Mouse (Mus musculus): ENCODE results near the gene Mob3b. TPM values are rescaled to one million over a fixed set of nuclear protein-coding genes. Genes with fewer than 3 reads are reported as not detected.

Mob3b gene
- polyA plus RNA-seq, 1 experiment from 2014 or later, result 9.3 TPM

DNA sequence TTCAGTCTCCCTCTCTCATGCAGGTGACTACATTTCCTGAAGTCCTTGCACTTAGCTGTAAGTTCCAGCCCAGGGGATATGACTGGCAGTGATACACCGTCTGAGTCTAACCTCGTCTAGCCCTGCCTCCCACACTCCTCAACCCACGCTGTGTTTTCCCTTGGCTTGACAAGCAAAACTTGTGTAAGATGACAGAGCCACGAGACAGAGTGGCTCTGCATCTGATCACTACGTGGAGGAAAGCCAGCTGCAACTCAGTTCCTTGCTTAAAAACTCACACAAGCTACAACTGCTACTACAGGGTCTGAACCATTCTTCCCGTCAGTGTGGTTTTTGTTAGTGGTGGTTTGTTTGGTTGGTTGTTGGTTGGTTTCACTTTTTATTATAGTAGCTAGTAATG lies 17.0 kb downstream of the Mob3b start:
- H3K27ac ChIP-seq (ENCODE audit: low read depth, low read length), result no peak overlapping the region
- H3K4me3 ChIP-seq (ENCODE audit: low read depth, low read length), result no peak overlapping the region
- WGBS, result 85% methylated on average over 6 of the region's 6 CpGs
- no peaks in the 10 kb centered on the region for H3K27me3 ChIP-seq (ENCODE audit: control insufficient read depth, insufficient read depth, low read length)
- H3K9me3 ChIP-seq (ENCODE audit: control insufficient read depth, low read length), result no peaks in the 10 kb centered on the region
- no peak overlapping the region for H3K4me2 ChIP-seq (ENCODE audit: low read depth)
- H3K9ac ChIP-seq (ENCODE audit: low read length), result no peak overlapping the region
- DNase-seq (ENCODE audit: low spot score), result no peak
- ATAC-seq (ENCODE audit: insufficient read depth, low FRiP score, low TSS enrichment), result no peak
- no peaks in the 10 kb centered on the region for H3K4me1 ChIP-seq (ENCODE audit: control insufficient read depth, insufficient read depth, low read length)
- no peaks in the 10 kb centered on the region for H3K36me3 ChIP-seq (ENCODE audit: control insufficient read depth, insufficient read depth, low read length)

DNA sequence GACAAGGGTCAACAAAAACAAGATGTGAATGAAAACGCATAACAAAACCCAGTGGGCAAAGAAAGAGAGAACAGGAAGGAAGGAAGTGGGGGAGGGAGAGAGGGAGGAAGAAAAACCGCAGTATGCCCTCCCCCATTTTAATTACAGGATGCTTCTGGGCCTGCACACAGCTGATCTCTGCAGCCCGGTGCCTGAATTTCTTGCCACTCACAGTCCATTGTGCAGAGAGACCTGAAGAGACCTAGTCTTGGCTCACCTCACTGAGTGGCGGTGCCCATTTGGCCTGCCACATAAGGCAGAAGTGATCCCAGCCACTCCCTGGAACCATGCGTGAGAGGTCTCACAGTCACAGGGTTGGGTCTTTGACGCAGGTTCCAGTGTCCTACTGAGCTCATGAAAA lies 19.2 kb downstream of the Mob3b start:
- WGBS, result 46% methylated on average over 6 of the region's 6 CpGs
- no peaks in the 10 kb centered on the region for H3K27me3 ChIP-seq (ENCODE audit: control insufficient read depth, insufficient read depth, low read length)
- no peak for DNase-seq (ENCODE audit: low spot score)

DNA sequence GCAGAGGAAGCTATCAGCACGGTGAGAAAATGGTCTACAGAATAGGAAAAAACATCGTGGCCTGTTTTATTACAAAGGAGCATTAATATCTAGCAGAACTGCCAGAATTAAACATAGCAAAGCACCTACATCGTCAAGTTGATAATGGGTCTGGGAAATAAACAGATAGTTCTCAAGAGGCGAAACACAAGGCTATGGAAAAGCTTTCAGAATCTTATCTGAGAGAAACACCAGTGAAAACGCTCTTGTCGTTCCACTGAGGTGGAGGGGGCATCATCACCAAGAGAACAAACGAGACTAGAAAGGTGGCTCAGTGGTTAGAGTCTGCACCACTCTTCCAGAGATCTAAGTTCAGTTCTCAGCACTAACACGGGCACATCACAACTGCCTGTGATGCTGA lies 20.3 kb downstream of the Mob3b start:
- ATAC-seq (ENCODE audit: insufficient read depth, low FRiP score, low TSS enrichment), result no peak
- WGBS, result 92% methylated on average over 8 of the region's 8 CpGs

More for the DNA sequence above, 19.2 kb downstream of the Mob3b start:
- no peak overlapping the region for H3K4me3 ChIP-seq (ENCODE audit: low read depth, low read length)
- no peak for ATAC-seq (ENCODE audit: insufficient read depth, low FRiP score, low TSS enrichment)
- no peak overlapping the region for H3K9ac ChIP-seq (ENCODE audit: low read length)
- H3K27ac ChIP-seq (ENCODE audit: low read depth, low read length), result no peak overlapping the region
- H3K4me2 ChIP-seq (ENCODE audit: low read depth), result no peak overlapping the region
- H3K36me3 ChIP-seq (ENCODE audit: control insufficient read depth, insufficient read depth, low read length), result no peaks in the 10 kb centered on the region
- no peaks in the 10 kb centered on the region for H3K9me3 ChIP-seq (ENCODE audit: control insufficient read depth, low read length)
- H3K4me1 ChIP-seq (ENCODE audit: control insufficient read depth, insufficient read depth, low read length), result no peaks in the 10 kb centered on the region

DNA sequence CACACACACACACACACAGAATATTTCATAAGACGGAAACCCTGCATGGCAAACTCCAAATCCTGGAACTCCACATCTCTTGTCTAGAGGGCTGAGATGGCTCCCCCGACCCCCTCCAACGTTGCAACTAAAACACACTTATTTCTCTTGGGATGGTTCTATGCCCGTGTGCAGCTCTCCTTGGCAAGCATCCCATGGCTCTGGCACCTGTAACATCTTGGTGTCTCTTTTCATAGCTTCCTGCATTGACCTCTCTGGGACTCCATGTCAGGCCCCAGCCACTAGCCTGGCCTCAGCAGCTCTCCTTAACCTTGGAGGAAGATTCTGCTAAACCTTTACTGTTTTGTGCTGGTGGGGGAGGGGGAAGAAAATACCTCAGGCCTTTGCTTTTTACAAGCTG lies 21.5 kb downstream of the Mob3b start:
- Histone ChIP-seq H3K27ac (ENCODE audit: low read depth, low read length) (no peak overlapping the region), H3K4me1 (ENCODE audit: control insufficient read depth, insufficient read depth, low read length) (no peaks in the 10 kb centered on the region), H3K4me3 (ENCODE audit: low read depth, low read length) (no peak overlapping the region), H3K9me3 (ENCODE audit: control insufficient read depth, low read length) (no peaks in the 10 kb centered on the region), H3K9ac (ENCODE audit: low read length) (no peak overlapping the region), H3K4me2 (ENCODE audit: low read depth) (no peak overlapping the region), H3K36me3 (ENCODE audit: control insufficient read depth, insufficient read depth, low read length) (no peaks in the 10 kb centered on the region), H3K27me3 (ENCODE audit: control insufficient read depth, insufficient read depth, low read length) (no peaks in the 10 kb centered on the region)
- ATAC-seq (ENCODE audit: insufficient read depth, low FRiP score, low TSS enrichment) (no peak), DNase-seq (ENCODE audit: low spot score) (no peak)
- 85% methylated on average over 4 of the region's 4 CpGs for WGBS

More for the DNA sequence above, 20.3 kb downstream of the Mob3b start:
- Histone ChIP-seq H3K4me2 (ENCODE audit: low read depth) (no peak overlapping the region), H3K27me3 (ENCODE audit: control insufficient read depth, insufficient read depth, low read length) (no peaks in the 10 kb centered on the region), H3K27ac (ENCODE audit: low read depth, low read length) (no peak overlapping the region), H3K4me3 (ENCODE audit: low read depth, low read length) (no peak overlapping the region), H3K36me3 (ENCODE audit: control insufficient read depth, insufficient read depth, low read length) (no peaks in the 10 kb centered on the region), H3K4me1 (ENCODE audit: control insufficient read depth, insufficient read depth, low read length) (no peaks in the 10 kb centered on the region), H3K9me3 (ENCODE audit: control insufficient read depth, low read length) (no peaks in the 10 kb centered on the region), H3K9ac (ENCODE audit: low read length) (no peak overlapping the region)
- DNase-seq (ENCODE audit: low spot score), result no peak

DNA sequence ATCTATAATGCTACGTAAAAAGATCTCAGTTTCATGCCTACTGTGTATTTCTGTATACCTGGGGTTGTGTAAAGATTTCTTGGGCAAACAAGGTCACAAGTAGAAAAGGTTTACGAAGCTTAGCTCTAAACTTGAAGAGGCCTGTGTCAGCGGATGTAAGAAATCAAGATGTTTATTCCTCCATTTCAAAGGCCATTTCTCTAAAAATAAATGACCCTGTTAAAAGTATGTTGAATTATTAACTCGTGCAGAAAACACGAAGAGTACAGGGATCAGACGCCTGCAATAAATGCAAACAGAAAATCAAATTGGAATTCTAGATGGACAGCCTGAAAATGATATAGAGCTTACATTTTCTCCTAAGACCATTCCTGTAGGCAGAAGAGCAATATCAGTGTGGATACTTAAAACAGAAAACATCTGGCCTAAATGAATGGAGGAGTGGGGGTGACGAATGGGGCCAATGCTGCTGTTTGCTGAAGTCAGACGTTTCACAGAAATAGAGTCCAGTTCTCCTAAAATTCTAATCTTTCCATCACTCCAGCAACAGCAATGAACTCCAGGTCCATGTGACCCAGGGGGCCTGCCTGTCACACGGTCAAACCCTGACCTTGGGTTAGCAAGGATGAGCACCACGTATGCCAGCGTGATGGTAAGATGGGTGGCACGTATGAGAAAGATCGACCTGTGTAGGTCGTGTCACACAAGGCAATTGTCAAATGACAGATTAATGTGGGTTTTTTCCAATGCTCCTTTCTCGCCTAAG lies 22.3 kb downstream of the Mob3b start:
- Histone ChIP-seq H3K27me3 (ENCODE audit: control insufficient read depth, insufficient read depth, low read length) (no peaks in the 10 kb centered on the region), H3K27ac (ENCODE audit: low read depth, low read length) (no peak overlapping the region), H3K4me3 (ENCODE audit: low read depth, low read length) (no peak overlapping the region), H3K9ac (ENCODE audit: low read length) (no peak overlapping the region), H3K9me3 (ENCODE audit: control insufficient read depth, low read length) (no peaks in the 10 kb centered on the region), H3K36me3 (ENCODE audit: control insufficient read depth, insufficient read depth, low read length) (no peaks in the 10 kb centered on the region), H3K4me1 (ENCODE audit: control insufficient read depth, insufficient read depth, low read length) (no peaks in the 10 kb centered on the region), H3K4me2 (ENCODE audit: low read depth) (no peak overlapping the region)
- 82% methylated on average over 15 of the region's 15 CpGs for WGBS
- ATAC-seq (ENCODE audit: insufficient read depth, low FRiP score, low TSS enrichment), result no peak
- no peak for DNase-seq (ENCODE audit: low spot score)

DNA sequence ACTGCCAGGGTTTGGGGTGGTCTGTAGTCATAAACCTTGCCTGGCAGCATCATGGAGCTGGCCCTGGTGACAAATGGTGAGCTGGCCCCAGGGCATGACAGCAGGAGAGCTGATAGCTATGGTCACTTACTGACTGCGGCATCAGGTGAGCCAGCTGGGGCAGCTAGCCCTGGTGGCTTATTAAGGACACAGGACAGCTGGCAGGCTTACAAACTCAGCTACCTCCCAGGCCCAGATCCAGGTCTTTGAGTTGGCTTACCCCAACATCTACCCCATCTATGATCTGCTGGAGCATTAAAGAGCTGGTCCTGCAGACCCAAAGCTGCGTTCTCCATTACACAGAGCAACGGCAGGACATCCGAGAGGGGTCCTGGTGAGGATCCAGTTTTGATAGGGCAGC lies 23.9 kb downstream of the Mob3b start:
- ATAC-seq (ENCODE audit: insufficient read depth, low FRiP score, low TSS enrichment) (no peak), DNase-seq (ENCODE audit: low spot score) (no peak)
- 87% methylated on average over 4 of the region's 4 CpGs for WGBS
- Histone ChIP-seq H3K4me2 (ENCODE audit: low read depth) (no peak overlapping the region), H3K27me3 (ENCODE audit: control insufficient read depth, insufficient read depth, low read length) (no peaks in the 10 kb centered on the region), H3K9ac (ENCODE audit: low read length) (no peak overlapping the region), H3K9me3 (ENCODE audit: control insufficient read depth, low read length) (no peaks in the 10 kb centered on the region), H3K4me1 (ENCODE audit: control insufficient read depth, insufficient read depth, low read length) (no peaks in the 10 kb centered on the region), H3K4me3 (ENCODE audit: low read depth, low read length) (no peak overlapping the region), H3K27ac (ENCODE audit: low read depth, low read length) (no peak overlapping the region), H3K36me3 (ENCODE audit: control insufficient read depth, insufficient read depth, low read length) (no peaks in the 10 kb centered on the region)

DNA sequence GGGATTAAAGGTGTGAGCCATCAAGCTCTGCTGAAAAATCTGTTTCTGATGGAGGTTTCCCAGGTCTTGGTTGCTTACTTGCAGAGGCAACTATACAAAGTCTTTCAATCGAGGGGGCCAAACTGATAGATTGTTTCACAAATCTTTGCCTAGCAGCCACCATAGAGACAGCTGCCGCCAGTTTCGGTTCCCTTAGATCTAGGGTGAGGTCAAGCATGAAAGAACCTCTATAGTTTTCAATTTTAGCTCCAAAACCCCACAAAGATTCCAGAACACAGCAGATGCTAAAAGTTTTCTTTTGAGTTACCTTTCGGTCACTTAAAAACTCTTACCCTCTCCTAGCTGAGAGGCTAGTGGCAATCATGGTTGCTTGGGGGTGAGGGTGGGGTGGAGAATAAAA lies 25.7 kb downstream of the Mob3b start:
- H3K9ac ChIP-seq (ENCODE audit: low read length), result no peak overlapping the region
- no peaks in the 10 kb centered on the region for H3K36me3 ChIP-seq (ENCODE audit: control insufficient read depth, insufficient read depth, low read length)
- DNase-seq (ENCODE audit: low spot score), result no peak
- 77% methylated on average over 4 of the region's 4 CpGs for WGBS
- H3K27me3 ChIP-seq (ENCODE audit: control insufficient read depth, insufficient read depth, low read length), result no peaks in the 10 kb centered on the region
- H3K27ac ChIP-seq (ENCODE audit: low read depth, low read length), result no peak overlapping the region
- H3K4me1 ChIP-seq (ENCODE audit: control insufficient read depth, insufficient read depth, low read length), result 0 out of 2 replicates have a peak, but pooled peaks cover 4% of the 10 kb centered on the region
- ATAC-seq (ENCODE audit: insufficient read depth, low FRiP score, low TSS enrichment), result no peak
- H3K4me2 ChIP-seq (ENCODE audit: low read depth), result no peak overlapping the region
- H3K4me3 ChIP-seq (ENCODE audit: low read depth, low read length), result no peak overlapping the region
- no peaks in the 10 kb centered on the region for H3K9me3 ChIP-seq (ENCODE audit: control insufficient read depth, low read length)

DNA sequence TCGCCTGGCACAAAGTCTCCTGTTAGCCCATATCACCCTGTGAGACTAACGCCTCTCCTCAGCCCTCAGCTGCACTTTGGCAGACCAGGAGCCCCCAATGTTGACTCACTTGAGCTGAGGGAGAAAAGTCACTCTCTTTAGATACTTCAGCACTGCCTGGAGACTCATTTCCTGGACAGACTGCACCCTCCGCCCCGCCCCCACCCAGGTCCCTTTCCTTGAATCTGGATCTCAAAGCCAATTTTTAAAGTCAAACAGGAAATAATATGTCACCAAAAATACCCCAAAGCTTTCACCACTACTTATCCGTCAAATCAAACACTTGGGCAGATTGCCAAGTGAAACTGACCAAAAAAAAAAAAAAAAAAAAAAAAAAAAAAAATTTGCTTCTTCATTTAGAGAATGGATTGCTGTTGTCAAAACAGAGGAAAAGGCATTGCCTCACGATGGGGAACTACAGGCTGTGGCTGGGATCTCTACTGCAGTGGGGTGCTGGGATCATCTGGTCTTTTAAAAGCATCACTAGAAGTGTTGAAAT lies 26.8 kb downstream of the Mob3b start:
- ATAC-seq (ENCODE audit: insufficient read depth, low FRiP score, low TSS enrichment) (no peak), DNase-seq (ENCODE audit: low spot score) (no peak)
- Histone ChIP-seq H3K27me3 (ENCODE audit: control insufficient read depth, insufficient read depth, low read length) (no peaks in the 10 kb centered on the region), H3K27ac (ENCODE audit: low read depth, low read length) (no peak overlapping the region), H3K4me3 (ENCODE audit: low read depth, low read length) (no peak overlapping the region), H3K4me2 (ENCODE audit: low read depth) (no peak overlapping the region), H3K9ac (ENCODE audit: low read length) (no peak overlapping the region), H3K4me1 (ENCODE audit: control insufficient read depth, insufficient read depth, low read length) (peaks cover 8% of the 10 kb centered on the region; the same call in 1 of the 2 replicates), H3K9me3 (ENCODE audit: control insufficient read depth, low read length) (no peaks in the 10 kb centered on the region), H3K36me3 (ENCODE audit: control insufficient read depth, insufficient read depth, low read length) (no peaks in the 10 kb centered on the region)
- WGBS, result 73% methylated on average over 6 of the region's 6 CpGs

DNA sequence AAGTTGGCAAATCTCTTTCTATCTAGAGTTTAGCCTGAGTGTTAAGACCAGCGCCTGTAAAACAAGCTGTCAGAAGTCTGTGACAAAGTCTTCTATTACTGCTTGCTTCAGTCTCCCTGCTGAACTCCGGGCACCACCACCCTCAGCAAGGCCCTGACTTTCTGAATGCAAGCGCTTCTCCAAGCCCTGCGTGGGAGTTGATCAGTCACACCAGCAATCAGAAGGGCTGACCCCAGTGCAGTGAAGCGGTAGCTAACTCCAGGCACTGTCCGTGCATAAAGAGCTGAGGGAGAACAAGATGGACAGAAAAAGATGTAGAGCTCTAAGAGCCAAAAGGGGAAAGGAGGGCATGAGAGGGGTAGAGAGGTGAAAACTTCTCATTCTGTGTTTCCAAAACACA lies 29.5 kb downstream of the Mob3b start:
- Histone ChIP-seq H3K4me1 (ENCODE audit: control insufficient read depth, insufficient read depth, low read length) (peaks cover 9% of the 10 kb centered on the region; the same call in 1 of the 2 replicates), H3K27ac (ENCODE audit: low read depth, low read length) (no peak overlapping the region)
- WGBS, result 60% methylated on average over 6 of the region's 6 CpGs

More for the DNA sequence above, 29.5 kb downstream of the Mob3b start:
- no peak for DNase-seq (ENCODE audit: low spot score)
- no peak overlapping the region for H3K4me2 ChIP-seq (ENCODE audit: low read depth)
- no peaks in the 10 kb centered on the region for H3K27me3 ChIP-seq (ENCODE audit: control insufficient read depth, insufficient read depth, low read length)
- H3K9ac ChIP-seq (ENCODE audit: low read length), result no peak overlapping the region
- H3K9me3 ChIP-seq (ENCODE audit: control insufficient read depth, low read length), result no peaks in the 10 kb centered on the region
- no peak for ATAC-seq (ENCODE audit: insufficient read depth, low FRiP score, low TSS enrichment)
- H3K36me3 ChIP-seq (ENCODE audit: control insufficient read depth, insufficient read depth, low read length), result no peaks in the 10 kb centered on the region
- H3K4me3 ChIP-seq (ENCODE audit: low read depth, low read length), result no peak overlapping the region

Data from neural tube, embryonic 11.5 days (tissue).